Mouse (Mus musculus) kidney, embryonic 14.5 days (tissue): ENCODE measurements around the gene Ank3. TPM values are rescaled to one million over a fixed set of nuclear protein-coding genes. Genes with fewer than 3 reads are reported as not detected.
"Not testable (repeated sequence)": the region's sequence is repeated elsewhere in the genome, so short reads cannot be mapped to it uniquely, and the experiment has no call there.

Experiments
- ATAC-seq: fragments of 200-750 bp; cut with Nextera tagmentation; 2 replicates; pipeline ENCODE4 v1.8.0; 2017; ENCODE audit warnings: moderate number of reproducible peaks, mild to moderate bottlenecking, moderate TSS enrichment, moderate library complexity; ENCODE audit not compliant: low FRiP score, low TSS enrichment
- H3K27ac ChIP-seq: fragments of 300-500 bp; sonication (generic); 2 replicates; pipeline ENCODE4 v1.5.1; 2014; ENCODE audit warnings: low read depth, mild to moderate bottlenecking, low read length, moderate library complexity, mixed read lengths
- H3K27me3 ChIP-seq: fragments of 300-500 bp; sonication (generic); 2 replicates; pipeline ENCODE4 v1.6.1; 2014; ENCODE audit warnings: mild to moderate bottlenecking, low read length; ENCODE audit not compliant: control insufficient read depth, insufficient read depth
- H3K36me3 ChIP-seq: fragments of 300-500 bp; sonication (generic); 2 replicates; pipeline ENCODE4 v1.6.1; 2014; ENCODE audit warnings: low read length, mixed read lengths; ENCODE audit not compliant: control insufficient read depth, insufficient read depth
- H3K4me1 ChIP-seq: fragments of 300-500 bp; sonication (generic); 2 replicates; pipeline ENCODE4 v1.6.1; 2014; ENCODE audit warnings: low read length, mixed read lengths; ENCODE audit not compliant: control insufficient read depth, insufficient read depth
- H3K4me2 ChIP-seq: fragments of 300-500 bp; sonication (generic); replicated peaks from 2 replicates; pipeline ENCODE4 v1.6.1; 2014; ENCODE audit warnings: low read depth, mild to moderate bottlenecking, low read length
- H3K4me3 ChIP-seq: fragments of 300-500 bp; sonication (generic); 2 replicates; pipeline ENCODE4 v1.5.1; 2014; ENCODE audit warnings: mild to moderate bottlenecking, low read length
- H3K9ac ChIP-seq: fragments of 300-500 bp; sonication (generic); 2 replicates; pipeline ENCODE4 v1.6.1; 2014; ENCODE audit warnings: low read depth, mild to moderate bottlenecking, low read length, moderate library complexity
- H3K9me3 ChIP-seq: fragments of 300-500 bp; sonication (generic); 2 replicates; pipeline ENCODE4 v1.6.1; 2016; ENCODE audit warnings: low read length; ENCODE audit not compliant: control insufficient read depth
- WGBS: fragments of 180-500 bp; shearing (Covaris S2); extraction: QIAGEN DNeasy Blood & Tissue Kit; methylation state at CpG from one replicate; pipeline ENCODE4 v1.1.7; 2014; 5-methylcytosine and 5-hydroxymethylcytosine counted together
- polyA plus RNA-seq: library from polyadenylated mRNA; unstranded; fragments of >200 nt; fragmentation: Nextera tagmentation; extraction: Ambion mirVana; gene quantifications from 2 replicates; pipeline ENCODE4 v1.2.1, GENCODE M21; 2014

The Ank3 gene
- 34.8 and 48.9 TPM in 2 replicates for polyA plus RNA-seq

- H3K4me2 ChIP-seq: peak within 1 kb of the TSS; percentile 96
- peaks cover 8% of the 10 kb centered on the region; the same call in 1 of the 2 replicates for H3K4me1 ChIP-seq
- WGBS: under 1% methylated on average over 58 of the region's 77 CpGs
- H3K4me3 ChIP-seq: peak within 1 kb of the TSS; percentile 55
- no peak within 1 kb of the TSS for H3K27ac ChIP-seq
- H3K27me3 ChIP-seq: peaks cover 14% of the 10 kb centered on the region; the same call in 1 of the 2 replicates
- no peaks in the 10 kb centered on the region for H3K36me3 ChIP-seq
- H3K9ac ChIP-seq: peak within 1 kb of the TSS; percentile 67
- H3K9me3 ChIP-seq: no peaks in the 10 kb centered on the region
- ATAC-seq: peak; percentile 79
These were observed at the start of gene Ank3 for GRCm38 (mm10) chr10:69398763-69399590. TSS of gene Ank3 (plus strand) at chr10:69398773.

- ATAC-seq: peak; percentile 38; the same call in 1 of the 2 replicates
- 12% methylated on average over 12 of the region's 12 CpGs for WGBS
These were observed 47.3 kb upstream of the Ank3 start for GRCm38 (mm10) chr10:69351071-69351841.

GRCm38 (mm10) chr10:69351842-69352211 is 46.7 kb upstream of the Ank3 start:
- peak overlapping the region; percentile 82 for H3K4me2 ChIP-seq
- peaks cover 37% of the 10 kb centered on the region for H3K36me3 ChIP-seq
- no peaks in the 10 kb centered on the region for H3K27me3 ChIP-seq
- WGBS: under 1% methylated on average over 11 of the region's 11 CpGs
- peak overlapping the region; percentile 87 for H3K27ac ChIP-seq
- H3K9me3 ChIP-seq: no peaks in the 10 kb centered on the region
- no peak for ATAC-seq
- peaks cover 33% of the 10 kb centered on the region for H3K4me1 ChIP-seq
- H3K4me3 ChIP-seq: peak overlapping the region; percentile 98
- H3K9ac ChIP-seq: peak overlapping the region; percentile 95

More at GRCm38 (mm10) chr10:69351071-69351841, 47.3 kb upstream of the Ank3 start:
- peaks cover 43% of the 10 kb centered on the region for H3K36me3 ChIP-seq
- peaks cover 33% of the 10 kb centered on the region for H3K4me1 ChIP-seq
- no peaks in the 10 kb centered on the region for H3K27me3 ChIP-seq
- peak overlapping the region; percentile 87 for H3K27ac ChIP-seq
- no peaks in the 10 kb centered on the region for H3K9me3 ChIP-seq
- H3K4me3 ChIP-seq: peak overlapping the region; percentile 98
- peak overlapping the region; percentile 82 for H3K4me2 ChIP-seq
- peak overlapping the region; percentile 95 for H3K9ac ChIP-seq

GRCm38 (mm10) chr10:69352212-69353085 is 46.1 kb upstream of the Ank3 start, which contains the start of gene Cdk1:
TSS of gene Cdk1 (minus strand) at chr10:69352938.
- WGBS: under 1% methylated on average over 50 of the region's 51 CpGs
- peaks cover 31% of the 10 kb centered on the region for H3K36me3 ChIP-seq
- H3K4me3 ChIP-seq: peak within 1 kb of the TSS; percentile 98
- H3K4me1 ChIP-seq: peaks cover 31% of the 10 kb centered on the region
- no peaks in the 10 kb centered on the region; the same call in 1 of the 2 replicates for H3K9me3 ChIP-seq
- H3K9ac ChIP-seq: peak within 1 kb of the TSS; percentile 95
- H3K27me3 ChIP-seq: no peaks in the 10 kb centered on the region
- peak within 1 kb of the TSS; percentile 87 for H3K27ac ChIP-seq
- ATAC-seq: peak; percentile 97
- H3K4me2 ChIP-seq: peak within 1 kb of the TSS; percentile 82

GRCm38 (mm10) chr10:69353086-69353479 is 45.5 kb upstream of the Ank3 start:
- Histone ChIP-seq H3K36me3 (peaks cover 25% of the 10 kb centered on the region), H3K4me2 (peak overlapping the region; percentile 30; the same call in 1 of the 2 replicates), H3K4me1 (peaks cover 28% of the 10 kb centered on the region), H3K4me3 (peak overlapping the region; percentile 98), H3K27ac (peak overlapping the region; percentile 47; the same call in 1 of the 2 replicates)
- not testable (repeated sequence) for H3K9ac ChIP-seq, H3K9me3 ChIP-seq, H3K27me3 ChIP-seq, ATAC-seq
- 34% methylated on average over 5 of the region's 5 CpGs for WGBS

GRCm38 (mm10) chr10:69359666-69360065 is 38.9 kb upstream of the Ank3 start:
- no peak overlapping the region for H3K4me3 ChIP-seq
- WGBS: 96% methylated on average over 1 of the region's 1 CpGs
- no peaks in the 10 kb centered on the region for H3K4me1 ChIP-seq
- no peaks in the 10 kb centered on the region; the same call in 1 of the 2 replicates for H3K9me3 ChIP-seq
- ATAC-seq: no peak
- no peaks in the 10 kb centered on the region for H3K36me3 ChIP-seq
- no peak overlapping the region for H3K9ac ChIP-seq
- H3K4me2 ChIP-seq: no peak overlapping the region
- no peaks in the 10 kb centered on the region for H3K27me3 ChIP-seq
- no peak overlapping the region for H3K27ac ChIP-seq

- Histone ChIP-seq H3K9ac (no peak overlapping the region), H3K4me2 (no peak overlapping the region), H3K27ac (no peak overlapping the region), H3K9me3 (no peaks in the 10 kb centered on the region), H3K36me3 (no peaks in the 10 kb centered on the region), H3K4me3 (no peak overlapping the region), H3K27me3 (no peaks in the 10 kb centered on the region), H3K4me1 (no peaks in the 10 kb centered on the region)
- WGBS: 77% methylated on average over 11 of the region's 11 CpGs
- no peak for ATAC-seq
These were observed 32.4 kb upstream of the Ank3 start for GRCm38 (mm10) chr10:69366208-69366607.

GRCm38 (mm10) chr10:69366877-69367387 is 31.6 kb upstream of the Ank3 start:
- H3K27me3 ChIP-seq: no peaks in the 10 kb centered on the region
- ATAC-seq: no peak
- WGBS: 91% methylated on average over 13 of the region's 13 CpGs
- no peaks in the 10 kb centered on the region for H3K36me3 ChIP-seq
- no peaks in the 10 kb centered on the region for H3K4me1 ChIP-seq
- no peak overlapping the region for H3K9ac ChIP-seq
- H3K27ac ChIP-seq: no peak overlapping the region
- no peak overlapping the region for H3K4me2 ChIP-seq
- H3K9me3 ChIP-seq: no peaks in the 10 kb centered on the region
- H3K4me3 ChIP-seq: no peak overlapping the region
